Mouse (Mus musculus) liver, embryonic 14.5 days (tissue): ENCODE measurements at regions not wholly inside any gene's neighbourhood (a gene's known extent, or its start where the extent isn't known, plus 50 kb on each side); places are given as distances from the start of the nearest gene placed in this dataset.

Experiments
- CTCF ChIP-seq: IDR thresholded peaks from 2 replicates; pipeline ENCODE4 v1.5.1; 2016; ENCODE audit warnings: antibody characterized with exemption, low read depth, control low read depth
- EP300 ChIP-seq: IDR thresholded peaks from 2 replicates; pipeline ENCODE4 v1.6.1; 2016; ENCODE audit warnings: antibody characterized with exemption, low read depth

DNA sequence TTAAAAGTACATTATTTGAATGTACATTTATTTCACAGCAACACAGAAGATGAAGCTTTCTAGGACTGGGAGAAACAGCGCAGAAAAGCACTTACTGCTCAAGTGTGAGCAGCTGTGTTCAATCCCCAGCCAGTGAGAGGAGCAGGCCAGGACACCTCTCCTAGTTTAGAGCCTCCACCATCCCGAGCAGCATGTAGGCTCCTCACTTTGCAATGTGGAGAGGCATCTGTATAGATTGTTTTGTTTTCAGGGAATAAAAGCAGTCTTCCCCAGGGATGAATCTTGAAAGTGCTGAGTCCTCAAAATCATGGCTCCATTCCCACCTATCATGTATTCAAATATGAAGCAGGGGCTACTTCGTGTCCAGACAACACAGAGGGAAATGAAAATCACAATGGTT is 293.1 kb downstream of the Cdh26 start:
- TF ChIP-seq CTCF (no peak), EP300 (no peak)
